Mouse (Mus musculus): ENCODE measurements around the gene Dusp28. TPM values are rescaled to one million over a fixed set of nuclear protein-coding genes. Genes with fewer than 3 reads are reported as not detected.

Dusp28 gene
- 10 to 100 TPM in 1 of 2 experiments, 1 to 10 TPM in 1; 8.8 to 10.4 TPM for polyA plus RNA-seq (2017; shearing (Covaris generic))

DNA sequence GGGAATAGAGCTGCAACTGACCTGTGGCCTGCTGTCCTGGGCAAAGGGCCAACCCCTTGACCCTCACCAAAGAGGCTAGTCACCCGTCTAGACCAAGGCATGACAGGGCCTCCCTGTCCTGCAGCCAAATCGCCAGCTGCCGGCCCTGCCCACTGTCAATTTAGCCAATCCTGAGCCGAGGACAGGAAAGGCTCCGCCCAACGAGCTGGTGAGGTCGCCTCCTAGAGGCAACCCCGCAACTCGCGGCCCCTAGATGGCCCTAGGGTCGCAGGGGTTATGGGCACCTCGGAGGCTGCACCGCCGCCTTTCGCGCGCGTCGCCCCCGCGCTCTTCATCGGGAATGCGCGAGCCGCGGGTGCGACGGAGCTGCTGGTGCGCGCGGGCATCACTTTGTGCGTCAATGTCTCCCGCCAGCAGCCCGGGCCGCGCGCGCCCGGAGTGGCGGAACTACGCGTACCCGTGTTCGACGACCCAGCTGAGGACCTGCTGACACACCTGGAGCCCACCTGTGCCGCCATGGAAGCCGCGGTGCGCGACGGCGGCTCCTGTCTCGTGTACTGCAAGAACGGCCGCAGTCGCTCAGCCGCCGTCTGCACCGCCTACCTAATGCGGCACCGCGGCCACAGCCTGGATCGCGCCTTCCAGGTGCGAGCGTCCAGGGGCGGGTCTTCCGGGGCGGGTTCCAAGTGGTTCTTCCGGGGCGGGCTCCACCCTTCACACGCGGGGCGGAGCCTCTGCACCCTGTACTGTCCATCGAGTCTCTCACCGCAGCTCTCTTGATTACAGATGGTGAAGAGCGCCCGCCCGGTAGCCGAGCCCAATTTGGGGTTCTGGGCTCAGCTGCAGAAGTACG lies at the start of gene Dusp28:
Dusp28 (plus strand) TSS at position 203 of the 853 bp plus-strand sequence.

DNA sequence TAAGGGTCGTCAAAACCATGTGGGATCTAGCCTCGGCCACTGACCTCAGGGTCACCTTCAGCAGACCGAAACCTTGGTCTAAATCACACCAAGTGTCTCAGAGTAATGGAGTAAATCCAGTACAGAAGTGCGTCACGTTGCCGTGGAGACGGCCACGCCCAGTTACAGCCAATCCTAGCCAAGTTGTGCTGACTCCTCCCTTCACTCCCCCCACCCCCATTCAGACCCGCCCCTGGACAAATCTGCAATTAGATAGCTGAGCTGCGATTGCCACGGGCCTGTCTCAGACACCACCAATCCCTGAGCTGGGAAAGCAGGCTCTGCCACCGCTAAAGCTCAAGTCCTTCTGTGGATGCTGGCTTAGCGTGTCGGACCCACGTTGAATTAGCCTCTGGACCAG lies 4.0 kb upstream of the Dusp28 start, which contains the start of gene Ankmy1:
Ankmy1 (minus strand) TSS at position 121 of the 400 bp plus-strand sequence.

DNA sequence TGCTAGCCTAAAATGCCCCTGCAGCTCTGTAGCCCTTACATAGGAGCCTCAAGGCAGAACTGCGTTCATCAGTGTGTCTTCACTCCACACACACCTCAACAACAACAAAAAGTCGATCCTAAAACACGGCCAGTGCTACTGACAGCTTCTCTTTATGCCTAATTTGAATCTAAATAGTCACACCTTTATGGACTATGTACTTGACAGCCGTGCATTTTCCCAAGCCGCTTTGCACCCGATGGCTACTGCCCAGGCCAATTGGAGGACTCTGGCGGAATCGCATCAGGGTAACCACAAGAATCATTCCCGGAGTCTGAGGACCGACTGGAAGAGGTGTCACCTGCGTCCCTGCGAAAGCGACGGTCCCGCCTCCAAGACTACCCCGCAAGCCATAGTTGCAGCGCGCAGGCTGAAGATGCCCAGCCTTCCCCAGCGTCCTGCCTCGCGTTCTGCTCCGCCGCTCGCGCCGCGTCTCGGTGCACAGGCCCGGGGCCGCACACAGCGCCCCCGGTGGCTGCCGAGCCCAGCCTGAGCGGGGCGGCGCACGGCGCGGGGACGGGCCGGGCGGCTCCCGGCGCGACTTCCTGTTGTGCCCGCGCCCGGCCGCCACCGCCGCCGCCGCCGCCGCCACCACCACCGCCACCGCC lies 3.6 kb downstream of the Dusp28 start, which contains the start of gene Rnpepl1:
Rnpepl1 (plus strand) TSS at position 545 of the 647 bp plus-strand sequence.

DNA sequence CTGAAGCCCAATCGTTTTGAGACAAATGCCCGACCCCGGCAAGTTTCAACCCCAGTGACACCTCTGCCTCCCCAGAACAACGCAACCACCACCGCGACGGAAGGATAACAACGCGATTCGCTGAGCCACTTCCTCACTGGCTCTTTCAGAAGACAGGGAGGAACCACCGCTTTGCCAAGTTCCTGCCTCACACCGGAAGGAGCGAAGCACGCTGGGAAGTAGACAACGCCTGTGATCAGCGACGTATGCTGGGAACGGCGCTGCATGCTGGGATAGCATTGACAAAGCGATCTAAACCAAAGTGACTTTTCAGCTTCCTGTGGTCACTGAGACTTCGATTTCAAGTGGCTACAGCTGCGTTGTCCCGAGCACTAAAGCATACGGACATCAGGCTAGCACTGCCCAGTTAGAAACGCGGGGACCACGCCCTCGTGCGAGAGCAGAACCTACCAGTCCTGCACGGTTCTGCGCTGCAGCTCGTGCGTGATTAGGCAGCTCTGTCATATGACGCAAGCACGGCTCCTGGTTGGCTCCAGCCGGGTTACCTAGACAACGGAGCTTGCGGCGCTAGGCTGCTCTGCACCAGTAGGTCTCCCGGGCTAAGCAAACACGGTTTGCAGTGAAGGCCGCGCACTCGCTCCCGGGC lies 27.5 kb downstream of the Dusp28 start, which contains the start of gene Capn10:
Capn10 (plus strand) TSS at position 195 of the 646 bp plus-strand sequence.

DNA sequence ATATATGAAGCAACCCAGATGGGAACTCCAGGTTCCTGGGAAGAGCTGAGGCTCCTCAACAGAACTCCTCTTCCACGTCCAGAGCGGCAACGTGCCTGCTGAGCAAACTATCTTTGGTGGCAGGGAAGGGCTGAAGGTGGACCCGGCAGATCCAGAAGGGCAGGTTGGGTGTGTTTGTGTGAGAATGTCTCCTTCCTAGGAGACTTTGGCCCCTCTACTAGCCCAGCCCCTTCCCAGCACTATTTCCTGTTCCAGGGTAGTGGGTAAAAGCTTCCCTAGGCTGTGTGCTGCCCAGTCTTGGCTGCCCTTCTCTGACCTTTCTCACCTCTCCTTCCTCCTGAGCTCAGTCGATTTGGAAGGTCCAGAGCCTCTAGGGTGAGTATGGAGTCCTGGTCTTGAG lies 43.8 kb downstream of the Dusp28 start, which contains the start of gene Gpr35:
Gpr35 (plus strand) TSS at position 259 of the 400 bp plus-strand sequence.

Other genes with a start within 250 kb of the Dusp28 start
- 1 to 10 TPM; 6.2 to 9.7 TPM for gene Gpc1, start 75.3 kb upstream of the Dusp28 start, polyA plus RNA-seq (2017; shearing (Covaris generic))
- gene Ankmy1, start 4.1 kb upstream of the Dusp28 start, polyA plus RNA-seq (2017; shearing (Covaris generic)), result 1 to 10 TPM in 1 of 2 experiments, under 1 TPM in 1; 0.36 to 6.9 TPM
- 100 to 1,000 TPM; 121 to 142 TPM for gene Rnpepl1, start 3.8 kb downstream of the Dusp28 start, polyA plus RNA-seq (2017; shearing (Covaris generic))
- gene Capn10, start 27.4 kb downstream of the Dusp28 start, polyA plus RNA-seq (2017; shearing (Covaris generic)), result 10 to 100 TPM; 14.3 to 20.1 TPM
- 1 to 10 TPM; 1.0 to 2.0 TPM for gene Gpr35, start 43.9 kb downstream of the Dusp28 start, polyA plus RNA-seq (2017; shearing (Covaris generic))
- 1 to 10 TPM in 1 of 2 experiments, not detected in 1; 1.8 TPM for gene Aqp12, start 99.4 kb downstream of the Dusp28 start, polyA plus RNA-seq (2017; shearing (Covaris generic))
- gene Kif1a, start 195.0 kb downstream of the Dusp28 start, polyA plus RNA-seq (2017; shearing (Covaris generic)), result 1 to 10 TPM in 1 of 2 experiments, not detected in 1; 3.0 TPM
- not detected for gene Agxt, start 228.3 kb downstream of the Dusp28 start, polyA plus RNA-seq (2017; shearing (Covaris generic))

Measured in inflammation-experienced regulatory T-cells (primary cell).